Mouse (Mus musculus) ES-E14 (cell line): Measurements from ENCODE around the gene Zbtb22. TPM values are rescaled to one million over a fixed set of nuclear protein-coding genes. Genes with fewer than 3 reads are reported as not detected.
A peak's percentile ranks its signal among the peaks of the same experiment; 100 is the strongest.

ENCODE experiments used
- DNase-seq: peaks from one replicate; pipeline ENCODE4 v3.0.0-alpha.2; 2013; ENCODE audit warnings: low read depth, low spot score
- H3K27ac ChIP-seq: 2 replicates; pipeline ENCODE4 v1.5.1; 2012; ENCODE audit warnings: low read depth, mild to moderate bottlenecking, low read length, moderate library complexity, mixed read lengths; ENCODE audit not compliant: poor library complexity, insufficient read depth, severe bottlenecking
- H3K36me3 ChIP-seq: 2 replicates; pipeline ENCODE4 v1.6.1; 2012; ENCODE audit warnings: mild to moderate bottlenecking, low read length, moderate library complexity, mixed read lengths; ENCODE audit not compliant: control insufficient read depth, poor library complexity, insufficient read depth, severe bottlenecking
- H3K4me1 ChIP-seq, 2 experiments: fragments of 150-350 bp in 1 of 2; sonication (generic) in 1 of 2; 2 replicates each; pipeline ENCODE4 v1.6.1; 2012; ENCODE audit warnings: low read length in 2 of 2, mild to moderate bottlenecking in 1 of 2, mixed read lengths in 1 of 2; ENCODE audit not compliant: control insufficient read depth in 2 of 2, insufficient read depth in 2 of 2, poor library complexity in 1 of 2
- H3K4me3 ChIP-seq, 2 experiments: fragments of 150-350 bp in 1 of 2; sonication (generic) in 1 of 2; 2 replicates each; pipeline ENCODE4 v1.5.1; 2012; ENCODE audit warnings: low read length in 2 of 2, low read depth in 1 of 2, mild to moderate bottlenecking in 1 of 2, mixed read lengths in 1 of 2; ENCODE audit not compliant: insufficient read depth in 1 of 2, poor library complexity in 1 of 2, severe bottlenecking in 1 of 2
- H3K9ac ChIP-seq: 2 replicates; pipeline ENCODE4 v1.6.1; 2012; ENCODE audit warnings: low read depth, mild to moderate bottlenecking, low read length, mixed read lengths; ENCODE audit not compliant: poor library complexity, insufficient read depth, severe bottlenecking
- H3K9me3 ChIP-seq: fragments of 150-350 bp; sonication (generic); 2 replicates; pipeline ENCODE4 v1.6.1; 2012; ENCODE audit warnings: low read depth, mild to moderate bottlenecking, low read length; ENCODE audit not compliant: control insufficient read depth, insufficient read depth
- CHD2 ChIP-seq: IDR thresholded peaks from 2 replicates; pipeline ENCODE4 v1.6.1; 2014; ENCODE audit warnings: mild to moderate bottlenecking, low read depth, low read length, inconsistent platforms
- HCFC1 ChIP-seq: IDR thresholded peaks from 2 replicates; pipeline ENCODE4 v1.6.1; 2012; ENCODE audit warnings: low read length, inconsistent platforms, borderline replicate concordance; ENCODE audit not compliant: insufficient read depth
- MAFK ChIP-seq: IDR thresholded peaks from 2 replicates; pipeline ENCODE4 v1.6.1; 2014; ENCODE audit warnings: mild to moderate bottlenecking, low read depth, low read length, inconsistent platforms; ENCODE audit not compliant: insufficient read depth
- ZC3H11A ChIP-seq: IDR thresholded peaks from 2 replicates; pipeline ENCODE4 v1.6.1; 2012; ENCODE audit warnings: low read depth, mild to moderate bottlenecking, inconsistent platforms, low read length, borderline replicate concordance
- ZNF384 ChIP-seq: IDR thresholded peaks from 2 replicates; pipeline ENCODE4 v1.6.1; 2012; ENCODE audit warnings: low read depth, low read length, inconsistent platforms
- in situ Hi-C, 2 experiments: fragments of 600-800 bp; cut with MboI; formaldehyde crosslinking; loops; one replicate each; pipeline ENCODE4 v1.15.1; 2025; ENCODE audit warnings: low sequenced_read_pairs in 2 of 2, inconsistent platforms in 1 of 2; ENCODE audit not compliant: unreplicated experiment in 2 of 2
- total RNA-seq: library from RNA; depleted of rRNA; stranded (reverse); fragments of 300-350 nt; gene quantifications from 2 replicates; pipeline ENCODE4 v1.2.3, GENCODE M21; 2012

Zbtb22 gene
- total RNA-seq, 1 experiment: 32.8 TPM

DNA sequence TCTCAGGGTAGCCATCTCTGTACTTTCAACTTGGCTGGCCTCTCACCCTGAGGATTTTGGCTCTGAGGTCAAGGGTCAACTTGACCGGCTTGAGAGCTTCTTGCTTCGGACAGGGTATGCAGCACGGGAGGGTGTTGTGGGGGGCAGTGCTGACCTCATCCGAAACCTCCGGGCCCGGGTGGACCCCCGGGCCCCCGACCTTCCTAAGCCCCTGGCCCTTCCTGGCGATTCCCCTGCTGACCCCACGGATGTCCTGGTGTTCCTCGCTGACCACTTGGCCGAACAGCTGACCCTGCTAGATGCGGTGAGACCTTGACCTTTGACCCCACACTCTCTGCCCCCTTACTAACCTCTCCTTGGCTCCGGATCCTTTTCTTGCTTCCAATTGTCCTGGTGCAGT lies 16.7 kb downstream of the Zbtb22 start:
- no peak for DNase-seq
- in situ Hi-C loops: no loop called here
- peaks cover 0 to 28% of the 10 kb centered on the region in 2 experiments; a peak in 1 of 4 replicates for H3K4me1 ChIP-seq
- no peak overlapping the region for H3K4me3 ChIP-seq
- no peak overlapping the region for H3K27ac ChIP-seq
- no peaks in the 10 kb centered on the region for H3K9me3 ChIP-seq
- TF ChIP-seq CHD2 (no peak), ZC3H11A (no peak), MAFK (no peak), HCFC1 (no peak), ZNF384 (no peak)
- H3K9ac ChIP-seq: no peak overlapping the region
- H3K36me3 ChIP-seq: peaks cover 29% of the 10 kb centered on the region

DNA sequence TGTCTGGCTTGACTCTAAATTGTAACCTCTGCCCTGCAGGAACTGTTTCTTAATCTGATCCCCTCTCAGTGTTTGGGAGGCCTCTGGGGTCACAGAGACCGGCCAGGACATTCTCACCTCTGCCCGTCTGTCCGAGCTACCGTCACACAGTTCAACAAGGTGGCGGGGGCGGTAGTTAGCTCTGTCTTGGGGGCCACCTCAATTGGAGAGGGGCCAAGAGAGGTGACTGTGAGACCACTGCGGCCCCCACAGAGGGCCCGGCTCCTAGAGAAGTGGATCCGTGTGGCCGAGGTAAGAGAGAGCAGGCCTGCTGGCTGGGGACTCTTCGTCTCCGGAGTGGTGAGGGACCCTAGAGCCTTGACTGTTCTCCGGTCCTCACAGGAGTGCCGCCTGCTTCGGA lies 17.3 kb downstream of the Zbtb22 start:
- TF ChIP-seq CHD2 (no peak), MAFK (no peak), HCFC1 (no peak), ZNF384 (no peak), ZC3H11A (no peak)
- H3K4me1 ChIP-seq: peaks cover 0 to 28% of the 10 kb centered on the region in 2 experiments; a peak in 1 of 4 replicates
- no peaks in the 10 kb centered on the region for H3K9me3 ChIP-seq
- peaks cover 32% of the 10 kb centered on the region for H3K36me3 ChIP-seq
- DNase-seq: no peak
- peak overlapping the region; percentile 42; the same call in 1 of the 2 replicates for H3K9ac ChIP-seq
- in situ Hi-C loops: no loop called here
- H3K27ac ChIP-seq: no peak overlapping the region
- peak overlapping the region in 1 of 2 experiments; percentile 27; a peak in 2 of 4 replicates for H3K4me3 ChIP-seq

DNA sequence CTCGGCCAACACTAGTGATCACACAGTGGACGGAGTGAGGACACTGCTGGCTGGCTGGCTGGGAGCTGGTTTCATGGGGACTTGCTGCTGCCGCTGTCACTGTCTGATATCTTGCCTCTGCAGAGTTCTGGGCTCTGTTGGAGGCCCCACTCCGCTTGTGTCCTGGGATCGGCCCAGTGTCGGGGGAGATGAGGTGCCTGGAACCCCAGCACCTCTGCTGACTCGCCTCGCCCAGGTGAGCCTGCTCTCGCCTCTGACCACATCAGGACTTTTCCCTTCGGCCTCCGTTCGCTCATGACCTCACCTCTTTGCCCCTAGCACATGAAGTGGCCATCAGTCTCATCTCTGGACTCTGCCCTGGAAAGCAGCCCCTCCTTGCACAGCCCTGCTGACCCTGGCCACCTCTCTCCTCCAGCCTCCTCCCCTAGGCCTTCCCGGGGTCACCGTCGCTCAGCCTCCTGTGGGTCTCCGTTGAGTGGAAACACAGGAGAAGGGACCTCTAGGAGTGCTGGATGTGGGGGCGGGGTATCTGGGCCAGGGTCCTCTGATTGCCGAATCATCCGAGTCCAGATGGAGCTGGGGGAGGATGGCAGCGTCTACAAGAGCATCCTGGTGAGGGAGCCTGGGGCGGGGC lies 19.8 kb downstream of the Zbtb22 start:
- peaks cover 0 to 32% of the 10 kb centered on the region in 2 experiments; a peak in 1 of 4 replicates for H3K4me1 ChIP-seq
- peaks cover 36% of the 10 kb centered on the region for H3K36me3 ChIP-seq
- TF ChIP-seq ZNF384: no peak
- no peak for TF ChIP-seq MAFK
- TF ChIP-seq CHD2: no peak
- TF ChIP-seq HCFC1: no peak
- no peak for TF ChIP-seq ZC3H11A
- no peaks in the 10 kb centered on the region for H3K9me3 ChIP-seq
- in situ Hi-C loops: no loop called here
- no peak overlapping the region for H3K9ac ChIP-seq
- no peak for DNase-seq
- H3K4me3 ChIP-seq: no peak overlapping the region
- H3K27ac ChIP-seq: no peak overlapping the region

DNA sequence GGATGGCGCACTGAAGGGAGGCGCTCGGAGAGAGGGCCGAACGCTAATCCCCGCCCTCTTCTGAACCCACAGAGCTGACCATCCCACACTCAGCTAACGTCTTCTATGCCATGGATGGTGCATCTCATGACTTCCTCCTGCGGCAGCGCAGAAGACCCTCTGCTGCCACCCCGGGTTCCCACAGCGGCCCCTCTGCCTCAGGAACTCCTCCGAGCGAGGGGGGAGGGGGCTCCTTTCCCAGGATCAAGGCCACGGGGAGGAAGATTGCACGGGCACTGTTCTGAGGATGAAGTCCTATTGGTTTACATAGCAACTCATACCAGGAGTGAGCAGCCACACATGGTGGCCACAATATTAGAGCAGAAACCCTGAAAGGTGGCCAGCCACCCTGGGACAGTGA lies 21.3 kb downstream of the Zbtb22 start:
- DNase-seq: no peak
- no peak overlapping the region for H3K4me3 ChIP-seq
- in situ Hi-C loops: no loop called here
- peaks cover 37% of the 10 kb centered on the region for H3K36me3 ChIP-seq
- H3K4me1 ChIP-seq: peaks cover 3 to 33% of the 10 kb centered on the region in 2 experiments; a peak in 2 of 4 replicates
- peak overlapping the region; percentile 7; the same call in 1 of the 2 replicates for H3K9ac ChIP-seq
- no peak overlapping the region for H3K27ac ChIP-seq
- TF ChIP-seq MAFK (no peak), ZC3H11A (no peak), HCFC1 (no peak), CHD2 (no peak), ZNF384 (no peak)
- H3K9me3 ChIP-seq: no peaks in the 10 kb centered on the region

DNA sequence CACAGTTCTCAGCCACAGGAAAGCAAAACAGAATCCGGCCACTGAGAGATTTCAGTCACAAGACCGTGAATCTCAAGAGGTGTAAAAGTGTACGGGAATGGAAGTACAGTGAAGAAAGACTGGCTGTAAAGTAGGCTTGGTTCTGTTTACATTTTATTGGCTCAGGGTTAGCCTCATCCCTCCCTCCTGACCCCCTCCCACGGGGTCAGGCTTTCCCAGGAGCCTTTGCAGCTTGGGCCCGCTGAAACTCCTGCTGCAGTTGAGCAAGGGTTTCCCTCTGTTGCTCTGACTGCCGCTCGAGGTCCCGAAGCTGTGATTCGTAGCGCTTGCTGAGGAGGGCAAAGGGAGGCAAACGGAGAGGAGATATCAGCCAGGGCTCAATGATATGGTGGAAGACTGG lies 23.1 kb downstream of the Zbtb22 start:
- in situ Hi-C loops: no loop called here
- no peak for TF ChIP-seq CHD2
- no peak for TF ChIP-seq MAFK
- TF ChIP-seq HCFC1: no peak
- no peak for TF ChIP-seq ZC3H11A
- TF ChIP-seq ZNF384: no peak
- DNase-seq: no peak
- Histone ChIP-seq H3K9me3 (no peaks in the 10 kb centered on the region), H3K4me3 (peak overlapping the region; percentile 87 to 96; a peak in 3 of 4 replicates), H3K36me3 (peaks cover 41% of the 10 kb centered on the region), H3K4me1 (peaks cover 3 to 26% of the 10 kb centered on the region in 2 experiments; a peak in 2 of 4 replicates), H3K27ac (no peak overlapping the region), H3K9ac (peak overlapping the region; percentile 93; the same call in 1 of the 2 replicates)
